8 mouse cellular contexts compared by ENCODE assay signal in the genomic region with DNA sequence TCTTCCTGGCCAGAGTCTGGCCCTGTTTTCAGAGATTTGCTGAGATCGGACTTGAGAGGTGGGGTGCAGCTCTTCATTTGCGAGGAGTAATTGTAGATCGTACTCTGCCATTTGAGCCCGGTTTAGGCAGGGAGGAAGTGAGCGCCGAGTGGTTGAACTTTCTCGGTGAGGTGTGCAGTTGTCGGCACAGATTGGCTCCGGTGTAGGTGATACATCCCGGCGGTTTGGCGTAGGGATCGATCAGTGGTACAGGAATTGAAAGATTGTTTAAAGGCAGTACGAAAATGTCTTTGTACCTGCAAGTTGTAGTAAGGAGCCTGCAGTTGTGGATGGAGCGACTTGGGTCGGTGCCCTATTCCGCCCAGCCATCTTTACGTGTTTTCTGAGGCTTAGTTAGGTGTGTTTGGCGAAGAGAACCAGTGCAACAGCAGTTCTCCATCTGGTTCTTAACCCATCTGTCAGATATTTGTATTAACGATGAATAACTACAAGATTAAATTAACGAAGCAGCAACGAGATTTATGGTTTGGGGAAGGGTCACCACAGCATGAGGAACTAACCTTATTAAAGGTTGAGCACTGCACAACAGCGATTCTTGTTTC. TPM values are rescaled to one million over a fixed set of nuclear protein-coding genes. Genes with fewer than 3 reads are reported as not detected.
DNase-seq lines count a peak whose midpoint lies in the region; ATAC-seq lines count a peak whose summit lies in the region.

No protein-coding gene starts in this region.

- H3K4me3 ChIP-seq in kidney, embryonic 14.5 days (ENCODE audit: low read length) = peak overlapping the region; percentile 99
- peak overlapping the region; percentile 99 for H3K4me3 ChIP-seq in embryonic facial prominence, embryonic 10.5 days
- H3K4me3 ChIP-seq in intestine, embryonic 14.5 days (ENCODE audit: low read depth, low read length) = peak overlapping the region; percentile 75

- no peak for DNase-seq in kidney, postnatal 10 days
- no peak for DNase-seq in embryonic facial prominence, embryonic 10.5 days (ENCODE audit: low spot score)
- DNase-seq in intestine, embryonic 14.5 days (ENCODE audit: low spot score) = no peak
- no peak for DNase-seq in urinary bladder, postnatal 4 days (ENCODE audit: low spot score in 2 of 2)
- no peak for DNase-seq in cerebellum, adult 11 months

- H3K27ac ChIP-seq in kidney, embryonic 14.5 days (ENCODE audit: low read depth, low read length) = peak overlapping the region; percentile 90
- peak overlapping the region; percentile 96 for H3K27ac ChIP-seq in embryonic facial prominence, embryonic 10.5 days (replicated peaks)
- H3K27ac ChIP-seq in intestine, embryonic 14.5 days (ENCODE audit: low read depth) = peak overlapping the region; percentile 82

- H3K9me3 ChIP-seq in kidney, embryonic 14.5 days (ENCODE audit: control insufficient read depth, low read length) = no peaks in the 10 kb centered on the region
- H3K9me3 ChIP-seq in embryonic facial prominence, embryonic 10.5 days = no peaks in the 10 kb centered on the region
- H3K9me3 ChIP-seq in intestine, embryonic 14.5 days (ENCODE audit: control insufficient read depth, low read length) = no peaks in the 10 kb centered on the region

- peak overlapping the region; percentile 99 for H3K9ac ChIP-seq in kidney, embryonic 14.5 days (ENCODE audit: low read depth, low read length)
- peak overlapping the region; percentile 94 for H3K9ac ChIP-seq in intestine, embryonic 14.5 days (ENCODE audit: low read length)

- H3K4me1 ChIP-seq in kidney, embryonic 14.5 days (ENCODE audit: control insufficient read depth, insufficient read depth, low read length) = peaks cover 12% of the 10 kb centered on the region; the same call in 1 of the 2 replicates
- peaks cover 10% of the 10 kb centered on the region for H3K4me1 ChIP-seq in embryonic facial prominence, embryonic 10.5 days
- H3K4me1 ChIP-seq in intestine, embryonic 14.5 days (replicated peaks; ENCODE audit: control insufficient read depth, insufficient read depth, low read length) = peaks cover 5% of the 10 kb centered on the region; the same call in 1 of the 2 replicates

- WGBS in kidney, embryonic 14.5 days = under 1% methylated on average over 23 of the region's 23 CpGs
- under 1% methylated on average over 23 of the region's 23 CpGs for WGBS in embryonic facial prominence, embryonic 10.5 days
- WGBS in intestine, embryonic 14.5 days = under 1% methylated on average over 23 of the region's 23 CpGs

- ATAC-seq in kidney, embryonic 14.5 days (ENCODE audit: low FRiP score, low TSS enrichment) = no peak; the same call in 1 of the 2 replicates
- peak; percentile 68 for ATAC-seq in CD4-positive, CD25-positive, alpha-beta regulatory T cell, adult 4 months
- ATAC-seq in intestine, embryonic 14.5 days (replicated peaks; ENCODE audit: low FRiP score, low TSS enrichment, low read depth) = peak; percentile 36
- ATAC-seq in monocyte, adult 5-6 weeks (replicated peaks; ENCODE audit: insufficient number of reproducible peaks, low FRiP score, low TSS enrichment, poor library complexity, severe bottlenecking) = peak; percentile 44

- no peaks in the 10 kb centered on the region for H3K27me3 ChIP-seq in kidney, embryonic 14.5 days (ENCODE audit: control insufficient read depth, insufficient read depth, low read length)
- no peaks in the 10 kb centered on the region for H3K27me3 ChIP-seq in embryonic facial prominence, embryonic 10.5 days (replicated peaks; ENCODE audit: low read depth, poor library complexity, severe bottlenecking)
- no peaks in the 10 kb centered on the region for H3K27me3 ChIP-seq in intestine, embryonic 14.5 days (replicated peaks; ENCODE audit: control insufficient read depth, insufficient read depth, low read length)

- peak overlapping the region; percentile 77 for H3K4me2 ChIP-seq in kidney, embryonic 14.5 days (replicated peaks; ENCODE audit: low read depth, low read length)
- peak overlapping the region; percentile 82 for H3K4me2 ChIP-seq in intestine, embryonic 14.5 days (ENCODE audit: low read length)

- peaks cover 41% of the 10 kb centered on the region for H3K36me3 ChIP-seq in kidney, embryonic 14.5 days (ENCODE audit: control insufficient read depth, insufficient read depth, low read length)
- H3K36me3 ChIP-seq in embryonic facial prominence, embryonic 10.5 days (replicated peaks) = peaks cover 43% of the 10 kb centered on the region
- H3K36me3 ChIP-seq in intestine, embryonic 14.5 days (ENCODE audit: control insufficient read depth, insufficient read depth, low read length) = peaks cover 40% of the 10 kb centered on the region

RNA-seq across cellular contexts. Expression of a gene that starts 0.8 kb away (rescaled TPM):
- 85.7 and 92.5 TPM in 2 replicates for polyA plus RNA-seq in kidney, embryonic 14.5 days (2014; fragmentation: Nextera tagmentation; extraction: Ambion mirVana)
- polyA plus RNA-seq in CD4-positive, CD25-positive, alpha-beta regulatory T cell, adult 4 months (2017; shearing (Covaris generic)) = 100 to 1,000 TPM in 1 of 2 experiments, 10 to 100 TPM in 1; 99.1 to 122 TPM
- 91.7 and 99.4 TPM in 2 replicates for polyA plus RNA-seq in embryonic facial prominence, embryonic 10.5 days (2016; fragmentation: Nextera tagmentation; extraction: Ambion mirVana)
- 74.8 and 83.7 TPM in 2 replicates for polyA plus RNA-seq in intestine, embryonic 14.5 days (2014; fragmentation: Nextera tagmentation; extraction: Ambion mirVana)
- total RNA-seq in monocyte, adult 5-6 weeks (2017) = 256 to 830 TPM (median 616 TPM) in 3 replicates

RNA-seq across cellular contexts. Expression of a gene that starts 26.2 kb away (rescaled TPM):
- polyA plus RNA-seq in kidney, embryonic 14.5 days (2014; fragmentation: Nextera tagmentation; extraction: Ambion mirVana) = 65.6 and 74.6 TPM in 2 replicates
- 1 to 10 TPM; 1.1 to 2.1 TPM for polyA plus RNA-seq in CD4-positive, CD25-positive, alpha-beta regulatory T cell, adult 4 months (2017; shearing (Covaris generic))
- 55.7 and 56.5 TPM in 2 replicates for polyA plus RNA-seq in embryonic facial prominence, embryonic 10.5 days (2016; fragmentation: Nextera tagmentation; extraction: Ambion mirVana)
- polyA plus RNA-seq in intestine, embryonic 14.5 days (2014; fragmentation: Nextera tagmentation; extraction: Ambion mirVana) = 63.6 and 69.7 TPM in 2 replicates
- total RNA-seq in monocyte, adult 5-6 weeks (2017) = 29.5 to 30.7 TPM (median 29.8 TPM) in 3 replicates

Comparison
In these comparisons a context has a peak if more than half of its experiments do, and no peak if none do; other contexts are left out.
1. RNA of a gene that starts 26.2 kb away (polyA plus RNA-seq): 65.6 to 74.6 TPM in kidney, embryonic 14.5 days, 63.6 to 69.7 TPM in intestine, embryonic 14.5 days and 55.7 to 56.5 TPM in embryonic facial prominence, embryonic 10.5 days; 1.1 to 2.1 TPM in CD4-positive, CD25-positive, alpha-beta regulatory T cell, adult 4 months; every median in the first group is over 10 times any median in the second.
2. Peak in every context shown above with its lines, with median percentiles within 50 percentile points of each other: H3K27ac ChIP-seq and H3K4me3 ChIP-seq.